ENCODE assay signal across 8 mouse cellular contexts in genomic region chr12:69447322-69447827, GRCm38 (mm10).
DNase-seq lines count a peak whose midpoint lies in the region; ATAC-seq lines count a peak whose summit lies in the region.

No protein-coding gene starts in this region.

- peak; percentile 24; the same call in 1 of the 2 replicates for ATAC-seq in lung, embryonic 16.5 days (ENCODE audit: low read depth)

- DNase-seq in spleen, postnatal 36 days (ENCODE audit: low spot score in 2 of 2), result peak; percentile 71 to 75
- DNase-seq in spleen, postnatal 4 days (ENCODE audit: low spot score in 2 of 2), result no peak
- DNase-seq in heart, embryonic 10.5 days (ENCODE audit: low spot score), result no peak
- peak; percentile 26 for DNase-seq in thymus, postnatal 14 days
- DNase-seq in cerebellum, postnatal 14 days, result no peak
- no peak for DNase-seq in left cerebral cortex, postnatal 10 days (ENCODE audit: extremely low spot score in 1 of 2, low spot score in 2 of 2)
- no peak for DNase-seq in cerebellum, adult 18-20 months

- H3K4me2 ChIP-seq in lung, embryonic 16.5 days (ENCODE audit: low read depth, low read length), result peak overlapping the region; percentile 46

- H3K4me1 ChIP-seq in heart, embryonic 10.5 days, result peaks cover 18% of the 10 kb centered on the region
- peaks cover 37% of the 10 kb centered on the region for H3K4me1 ChIP-seq in lung, embryonic 16.5 days (replicated peaks; ENCODE audit: control insufficient read depth, insufficient read depth, low read length)

- H3K27me3 ChIP-seq in heart, embryonic 10.5 days (ENCODE audit: insufficient read depth, poor library complexity, severe bottlenecking), result no peaks in the 10 kb centered on the region
- H3K27me3 ChIP-seq in lung, embryonic 16.5 days (ENCODE audit: control insufficient read depth, insufficient read depth, low read depth, low read length), result no peaks in the 10 kb centered on the region; the same call in 1 of the 2 replicates

- H3K27ac ChIP-seq in heart, embryonic 10.5 days, result peak overlapping the region; percentile 74; the same call in 1 of the 2 replicates
- peak overlapping the region; percentile 93 for H3K27ac ChIP-seq in lung, embryonic 16.5 days (ENCODE audit: low read length)

- no peaks in the 10 kb centered on the region for H3K36me3 ChIP-seq in heart, embryonic 10.5 days
- no peaks in the 10 kb centered on the region for H3K36me3 ChIP-seq in lung, embryonic 16.5 days (ENCODE audit: control insufficient read depth, insufficient read depth, low read length)

- intact Hi-C loops in left cerebral cortex, postnatal 10 days (cut with DNase I), result no loop called here

- peak overlapping the region; percentile 29 for H3K9ac ChIP-seq in lung, embryonic 16.5 days (ENCODE audit: low read length)

- 65% methylated on average over 9 of the region's 9 CpGs for WGBS in heart, embryonic 10.5 days
- WGBS in lung, embryonic 16.5 days, result 29% methylated on average over 9 of the region's 9 CpGs

- H3K9me3 ChIP-seq in heart, embryonic 10.5 days, result no peaks in the 10 kb centered on the region
- peaks cover 2% of the 10 kb centered on the region for H3K9me3 ChIP-seq in lung, embryonic 16.5 days (ENCODE audit: control insufficient read depth, low read length)

- H3K4me3 ChIP-seq in heart, embryonic 10.5 days, result no peak overlapping the region
- H3K4me3 ChIP-seq in lung, embryonic 16.5 days (ENCODE audit: low read length), result peak overlapping the region; percentile 33

Comparison
In these comparisons a context has a peak if more than half of its experiments do, and no peak if none do; other contexts are left out.
1. DNase-seq: peak in spleen, postnatal 36 days (2 of 2) and thymus, postnatal 14 days (single experiment); none in spleen, postnatal 4 days (0 of 2), heart, embryonic 10.5 days (single experiment), cerebellum, postnatal 14 days (0 of 2), left cerebral cortex, postnatal 10 days (0 of 2) and cerebellum, adult 18-20 months (0 of 2).